Mouse (Mus musculus) mature B cell (primary cell): ENCODE data around the gene Rsg1.

Source experiments
- in situ Hi-C: fragments of 300-500 bp; cut with MboI; formaldehyde crosslinking; loops from 2 replicates; pipeline ENCODE4 v1.14.3; 2019

Gene Rsg1

GRCm38 (mm10) chr4:141213770-141214336, at the start of gene Rsg1:
Rsg1 (plus strand) TSS chr4:141213956.
- in situ Hi-C loops, result no loop called here

DNA sequence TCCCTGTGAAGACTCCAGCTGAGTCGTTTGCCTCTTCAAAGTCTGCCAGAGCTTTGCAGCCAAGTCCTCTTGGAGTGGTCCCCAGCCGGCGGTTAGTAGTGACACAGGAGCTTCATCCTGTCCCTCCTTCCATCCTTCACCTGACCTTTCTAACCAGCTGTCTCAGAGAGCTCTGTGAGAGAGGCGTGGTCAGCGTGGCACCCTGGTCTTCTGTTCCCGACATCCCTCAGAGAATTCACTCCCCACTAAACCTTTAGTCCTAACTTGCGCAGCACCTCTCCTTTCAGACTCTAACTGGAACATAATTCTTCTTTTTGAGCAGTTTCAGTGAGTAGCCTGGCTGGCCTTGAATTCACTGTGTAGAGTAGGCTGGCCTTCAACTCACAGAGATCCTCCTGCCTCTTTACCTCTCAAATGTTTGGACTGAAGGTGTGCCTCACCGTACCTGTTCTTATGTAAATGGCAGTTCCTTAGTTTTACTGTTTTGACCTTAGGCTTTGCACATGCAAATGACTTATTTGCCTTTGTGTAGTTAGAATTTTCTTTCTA, 47.9 kb upstream of the Rsg1 start:
- in situ Hi-C loops, result no loop called here

DNA sequence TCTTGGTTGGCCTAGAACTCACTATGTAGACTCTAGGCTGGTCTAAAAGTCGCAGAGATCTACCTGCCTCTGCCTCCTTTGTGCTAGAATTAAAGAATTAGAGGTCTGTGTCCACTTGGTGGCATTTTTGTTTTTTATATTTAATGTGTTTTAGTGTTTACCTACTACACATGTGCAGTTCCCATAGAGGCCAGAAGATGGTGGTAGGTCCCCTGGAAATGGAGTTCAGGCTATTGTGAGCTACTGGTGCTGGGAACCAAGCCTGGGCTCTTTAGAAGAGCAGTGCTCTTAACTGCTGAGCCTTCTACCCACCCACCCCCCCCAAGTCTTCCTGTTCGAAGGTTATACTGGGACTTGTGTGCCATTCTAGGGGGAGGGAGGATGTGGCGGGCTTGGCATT, 46.6 kb upstream of the Rsg1 start:
- in situ Hi-C loops, result no loop called here

DNA sequence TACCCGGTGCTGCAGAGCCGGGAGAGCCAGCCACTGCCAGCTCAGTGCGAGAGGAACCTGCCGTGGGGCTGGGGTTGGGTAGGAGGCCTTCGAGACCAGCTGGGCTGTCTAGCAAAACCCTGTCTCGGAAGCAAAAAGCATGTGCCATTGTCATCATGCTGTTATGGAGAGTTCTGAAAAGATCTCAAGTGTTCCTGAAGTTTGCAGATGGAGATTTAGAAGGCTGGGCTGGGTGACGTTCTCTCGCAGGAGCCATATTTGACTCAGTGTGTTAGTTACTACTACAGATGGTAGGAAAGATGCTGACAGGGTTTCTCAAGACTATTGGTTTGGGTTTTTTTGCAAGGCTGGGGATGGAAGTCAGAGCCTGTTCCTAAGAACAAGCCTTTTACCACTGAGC, 41.6 kb upstream of the Rsg1 start:
- in situ Hi-C loops, result no loop called here

DNA sequence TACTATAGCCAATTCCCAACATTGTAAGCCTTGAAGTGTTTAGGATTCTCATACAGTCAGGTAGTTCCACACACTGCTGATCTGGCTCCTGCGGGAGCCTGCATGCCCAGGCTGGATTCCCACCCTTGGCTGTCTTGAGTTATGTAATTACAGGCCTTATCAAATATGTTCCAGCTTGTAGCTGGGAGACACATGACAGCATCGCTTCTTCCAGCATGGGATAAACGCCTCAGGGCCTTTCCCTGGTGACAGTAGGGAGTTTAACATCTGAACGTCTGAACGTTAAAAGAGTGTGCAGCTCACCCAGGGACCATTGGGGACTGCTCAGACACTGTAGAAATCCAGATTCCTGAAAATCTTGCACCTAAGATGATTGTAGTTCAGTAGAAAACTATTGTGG, 38.0 kb upstream of the Rsg1 start:
- in situ Hi-C loops, result no loop called here

DNA sequence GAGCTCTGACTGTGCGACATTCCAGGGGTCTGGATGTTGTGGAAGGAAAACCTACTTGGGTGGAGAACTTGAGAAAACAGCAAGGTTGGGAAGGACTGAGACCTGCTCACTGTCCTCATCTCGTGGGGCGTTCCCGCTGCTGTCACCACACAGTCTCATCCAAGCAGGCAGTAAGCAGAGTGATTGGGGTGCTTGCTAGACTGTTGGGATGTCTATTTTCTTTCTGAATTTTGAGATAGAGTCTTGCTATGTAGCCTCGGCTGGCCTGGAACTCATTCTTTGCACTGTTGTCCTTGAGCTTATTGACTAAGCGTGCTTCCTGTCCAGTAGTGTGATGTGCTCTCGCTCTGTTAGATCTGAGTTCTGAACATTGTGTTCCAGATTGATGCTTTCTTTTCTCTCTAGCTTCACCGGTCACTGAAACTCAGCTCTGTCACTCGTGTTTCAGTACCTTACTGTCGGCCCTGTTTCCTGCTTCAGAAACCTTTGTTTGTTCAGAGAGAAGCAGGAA, 37.4 kb upstream of the Rsg1 start:
- in situ Hi-C loops, result no loop called here

DNA sequence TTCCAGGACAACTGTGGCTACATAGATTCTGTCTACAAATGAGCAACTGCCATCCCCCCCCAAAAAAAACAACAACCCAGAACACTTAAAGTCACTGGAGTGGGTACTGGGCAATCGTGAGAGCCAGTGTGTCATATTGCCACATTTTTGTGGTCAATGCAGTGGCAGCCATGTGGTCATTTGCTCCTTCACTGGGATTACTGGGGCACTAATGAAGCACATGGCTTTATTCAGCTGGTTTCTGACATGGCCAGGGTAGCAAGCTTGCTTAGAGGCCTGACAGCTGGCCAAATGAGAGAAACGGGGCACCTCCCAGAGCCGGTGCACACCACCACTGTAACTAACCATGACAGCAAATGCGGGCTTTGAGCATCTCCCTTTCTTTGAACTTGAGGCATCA, 35.3 kb upstream of the Rsg1 start:
- in situ Hi-C loops, result no loop called here

DNA sequence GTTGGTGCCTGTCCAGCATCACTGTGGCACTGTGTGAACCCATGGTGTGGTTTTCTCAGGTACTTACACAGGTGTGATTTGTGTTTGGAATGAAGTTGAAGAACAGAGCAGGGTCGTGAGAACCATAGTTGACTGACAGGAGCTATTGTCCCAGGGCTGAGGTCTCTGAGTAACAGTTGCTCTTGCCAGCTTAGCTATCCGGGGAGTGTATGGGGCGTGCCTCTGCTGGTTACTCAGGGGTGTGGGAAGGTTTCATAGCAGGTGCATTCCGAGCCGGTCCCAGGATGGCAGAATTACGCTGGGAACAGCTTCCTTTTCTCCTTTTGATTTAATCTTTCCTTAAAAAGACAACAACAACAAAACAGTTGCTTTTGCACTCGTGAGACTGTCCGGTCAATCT, 32.9 kb upstream of the Rsg1 start:
- in situ Hi-C loops, result no loop called here

DNA sequence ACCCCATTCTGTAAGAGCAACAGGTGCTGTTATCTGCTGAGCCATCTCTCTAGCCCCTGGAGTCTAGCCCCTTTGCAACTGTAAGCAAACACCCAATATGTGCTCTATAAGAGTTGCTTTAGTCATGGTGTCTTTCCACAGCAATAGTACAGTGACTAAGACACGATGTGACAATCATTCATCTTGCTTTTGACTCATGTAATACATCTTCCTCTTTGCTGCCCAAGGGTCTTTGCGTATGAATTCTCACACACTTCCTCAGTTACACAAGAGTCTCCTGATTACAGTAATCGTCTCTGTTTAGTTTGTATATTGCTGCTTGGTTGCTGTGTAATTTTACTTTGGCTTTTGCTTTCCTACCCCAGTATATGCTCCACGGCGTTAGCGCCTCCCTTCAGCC, 31.8 kb upstream of the Rsg1 start:
- in situ Hi-C loops, result no loop called here

DNA sequence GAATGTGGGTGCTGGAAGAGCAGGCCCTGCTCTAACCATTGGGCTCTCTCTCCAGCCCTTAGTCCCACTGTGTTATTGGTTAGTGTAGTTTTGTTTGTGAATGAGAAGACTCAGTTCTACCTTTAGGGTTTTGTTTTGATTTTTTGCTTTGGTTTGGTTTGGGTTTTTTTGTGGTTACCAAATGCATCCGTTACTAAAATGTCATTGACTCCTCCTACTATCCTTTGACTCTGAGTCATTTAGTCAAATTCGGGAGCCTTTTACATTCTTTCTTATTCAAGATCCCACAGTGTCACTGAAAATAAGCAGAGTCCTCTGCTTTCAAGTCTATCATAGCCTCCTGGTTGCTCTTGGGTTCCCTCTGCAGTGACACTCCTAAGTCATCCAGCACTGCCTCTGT, 29.8 kb upstream of the Rsg1 start:
- in situ Hi-C loops, result no loop called here

GRCm38 (mm10) chr4:141184426-141184825, 29.3 kb upstream of the Rsg1 start:
- in situ Hi-C loops, result no loop called here

DNA sequence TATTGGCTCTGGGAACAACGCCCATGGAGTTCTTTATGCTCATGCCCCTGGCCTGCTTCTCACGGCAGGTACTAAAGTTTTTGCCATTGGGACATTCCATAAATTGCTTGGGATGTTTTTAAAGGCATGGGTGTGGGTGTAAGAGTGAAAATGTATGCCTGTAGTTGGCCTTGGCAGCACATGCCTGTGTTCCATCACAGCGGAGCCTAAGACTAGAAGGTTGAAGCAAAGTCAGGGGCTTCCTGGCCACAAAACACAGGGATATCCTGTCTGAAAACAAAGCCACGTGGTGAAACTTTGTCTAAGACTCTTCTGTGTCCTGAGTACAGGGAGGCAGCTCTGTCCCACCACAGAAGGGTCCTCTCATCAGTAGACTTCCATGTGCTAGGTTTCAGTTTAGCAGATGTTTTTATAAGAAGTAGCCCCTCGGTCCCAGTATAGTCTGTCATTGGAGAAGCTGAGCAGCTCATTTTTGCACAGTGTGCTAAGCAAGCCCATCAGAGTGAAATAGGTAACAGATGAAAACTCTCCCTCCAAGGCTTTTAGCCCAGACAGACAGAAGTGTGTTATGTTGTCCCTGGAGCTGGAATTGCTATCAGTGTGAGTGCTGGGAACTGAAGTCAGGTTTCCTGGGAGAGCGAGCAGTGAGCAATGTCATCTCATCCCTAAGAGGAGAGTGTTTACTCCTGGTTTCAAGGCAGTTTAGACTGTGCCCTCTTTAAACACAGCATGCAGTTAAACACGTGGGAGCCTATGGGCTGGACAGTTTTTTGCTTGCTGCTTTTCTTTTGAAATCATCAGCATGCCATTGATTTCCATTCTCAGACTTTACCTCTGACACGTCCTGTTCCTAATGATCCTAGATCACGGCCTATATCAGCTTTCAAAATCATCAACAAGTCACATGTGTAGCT, 26.6 kb upstream of the Rsg1 start:
- in situ Hi-C loops, result no loop called here

GRCm38 (mm10) chr4:141191294-141191693, 22.5 kb upstream of the Rsg1 start:
- in situ Hi-C loops, result no loop called here

- in situ Hi-C loops, result no loop called here
Measured at GRCm38 (mm10) chr4:141194553-141194952, 19.2 kb upstream of the Rsg1 start.

DNA sequence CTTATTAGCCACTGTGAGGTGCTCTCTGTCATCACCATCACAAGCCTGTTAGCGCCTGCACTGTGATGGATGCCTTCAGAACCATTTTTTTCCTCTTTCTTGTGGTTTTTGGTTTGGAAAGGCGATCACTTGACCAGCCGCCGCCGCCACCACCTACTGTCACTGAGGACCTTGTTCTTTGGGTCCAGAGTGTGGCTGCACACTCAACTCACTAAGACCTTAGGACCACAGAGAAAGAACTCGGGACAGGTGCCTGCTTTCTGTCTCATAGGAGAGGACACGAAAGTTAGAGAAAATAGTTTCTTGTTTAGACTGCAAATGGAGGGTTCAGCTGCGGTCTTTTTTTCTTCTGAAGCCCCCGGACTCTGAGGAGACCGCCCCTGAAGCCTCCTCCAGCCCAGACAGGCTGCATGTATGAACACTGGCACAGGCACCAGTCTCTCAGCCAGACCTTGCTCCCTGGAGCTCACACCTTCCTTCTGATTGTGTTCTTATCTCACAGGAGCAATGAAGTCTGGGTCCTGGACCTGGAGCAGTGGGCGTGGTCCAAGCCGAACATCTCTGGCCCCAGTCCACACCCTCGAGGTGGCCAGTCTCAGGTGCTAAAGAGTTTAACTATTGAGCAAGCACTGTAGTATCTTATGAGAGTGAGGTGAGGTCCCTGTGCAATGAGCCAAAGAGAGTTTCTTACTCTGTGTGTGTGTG, 16.6 kb upstream of the Rsg1 start:
- in situ Hi-C loops, result no loop called here

DNA sequence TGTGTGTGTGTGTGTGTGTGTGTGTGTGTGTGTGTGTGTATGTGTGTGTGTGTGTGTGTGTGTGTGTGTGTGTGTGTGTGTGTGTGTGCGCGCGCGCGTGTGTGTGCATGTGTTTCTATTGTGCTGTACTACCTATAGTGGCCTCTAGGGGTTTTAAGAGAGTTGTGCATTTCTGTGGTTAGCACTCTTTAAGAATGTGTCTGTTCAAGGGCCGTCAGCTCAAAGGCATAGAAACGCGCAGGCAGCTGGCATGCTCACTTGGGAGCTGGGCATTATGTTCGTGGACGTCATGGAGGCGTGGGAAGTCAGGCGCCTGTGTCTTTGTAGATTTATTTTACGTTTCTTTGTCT, 16.1 kb upstream of the Rsg1 start:
- in situ Hi-C loops, result no loop called here

DNA sequence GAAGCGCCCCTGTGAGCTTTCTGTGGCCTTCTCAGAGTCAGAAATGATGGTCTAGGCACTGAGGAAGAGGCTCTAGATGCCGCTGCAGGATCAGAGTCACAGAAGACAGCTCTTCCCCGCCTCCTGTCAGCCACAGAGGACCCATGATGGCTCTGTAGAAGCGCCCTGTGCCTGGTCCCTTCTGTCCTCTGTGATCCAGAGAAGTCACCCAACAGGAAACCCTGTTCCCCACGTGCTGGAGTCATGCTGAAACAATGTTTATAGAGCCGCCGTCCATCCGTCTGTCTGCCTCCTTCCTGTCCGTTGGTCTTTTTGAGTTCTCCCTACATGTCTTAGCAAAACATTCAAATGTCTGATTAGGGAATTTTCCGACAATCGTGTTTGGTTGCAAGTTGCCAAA, 12.8 kb upstream of the Rsg1 start:
- in situ Hi-C loops, result no loop called here

GRCm38 (mm10) chr4:141202192-141202591, 11.6 kb upstream of the Rsg1 start:
- in situ Hi-C loops, result no loop called here

GRCm38 (mm10) chr4:141204580-141205061, 9.1 kb upstream of the Rsg1 start:
- in situ Hi-C loops, result no loop called here

DNA sequence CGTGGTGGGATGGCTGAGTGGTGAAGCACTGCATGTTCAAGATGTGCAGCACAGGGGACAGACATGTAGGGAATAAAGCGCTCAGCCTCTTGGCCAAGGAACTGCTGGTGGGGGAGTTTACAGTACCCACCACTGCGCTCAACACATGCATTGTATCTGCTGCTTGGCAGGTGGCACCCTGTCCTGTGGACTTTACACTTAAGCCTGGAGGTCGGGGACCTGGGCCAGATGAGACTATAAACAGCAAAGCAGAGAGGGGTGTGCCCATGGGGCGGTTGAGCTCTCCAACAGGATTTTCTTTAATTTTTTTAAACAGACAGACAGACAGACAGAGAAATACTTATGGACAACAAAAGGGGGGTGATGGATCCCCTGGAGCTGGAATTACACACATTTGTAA, 6.7 kb upstream of the Rsg1 start:
- in situ Hi-C loops, result no loop called here

- in situ Hi-C loops, result no loop called here
Measured at GRCm38 (mm10) chr4:141210524-141211219, 3.1 kb upstream of the Rsg1 start.

- in situ Hi-C loops, result no loop called here
Measured at GRCm38 (mm10) chr4:141211646-141212045, 2.1 kb upstream of the Rsg1 start.
